Mouse (Mus musculus) left cerebral cortex, postnatal 25 days (tissue): ENCODE measurements at regions not wholly inside any gene's neighbourhood (a gene's known extent, or its start where the extent isn't known, plus 50 kb on each side); places are given as distances from the start of the nearest gene placed in this dataset.

ENCODE experiments used
- DNase-seq, 2 experiments: peaks; one replicate each; pipeline ENCODE4 v3.0.0; 2022; ENCODE audit warnings: low spot score in 2 of 2, mixed read lengths in 1 of 2
- intact Hi-C: fragments of 180-260 bp; cut with DNase I; formaldehyde crosslinking; loops from one replicate; pipeline ENCODE4 v1.15.1; 2025

DNA sequence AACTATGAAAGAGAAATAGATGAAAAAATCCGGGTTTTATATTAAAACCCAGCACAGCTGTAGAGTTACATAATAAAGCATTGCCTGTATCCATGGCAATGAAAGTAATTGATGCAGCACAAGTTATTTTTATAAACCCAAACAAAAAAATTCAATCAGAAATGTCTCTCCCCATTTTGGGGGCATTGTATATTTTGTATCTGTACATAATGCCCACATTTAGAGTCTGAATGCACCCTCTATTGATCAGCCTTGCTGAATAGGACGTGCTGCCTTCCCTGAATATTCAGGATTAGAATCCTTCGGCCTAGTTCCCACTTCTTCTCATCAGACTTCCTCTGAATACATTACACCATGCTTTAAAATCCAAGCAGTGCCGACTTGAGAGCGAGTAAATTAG is 106.0 kb upstream of the Tox3 start:
- intact Hi-C loops = loop anchor here (5.0 to 10.0 kb wide), 2 partner anchors 107 to 181 kb away; partner anchors contain the start of gene Tox3
- peak; percentile 40 to 69 for DNase-seq

DNA sequence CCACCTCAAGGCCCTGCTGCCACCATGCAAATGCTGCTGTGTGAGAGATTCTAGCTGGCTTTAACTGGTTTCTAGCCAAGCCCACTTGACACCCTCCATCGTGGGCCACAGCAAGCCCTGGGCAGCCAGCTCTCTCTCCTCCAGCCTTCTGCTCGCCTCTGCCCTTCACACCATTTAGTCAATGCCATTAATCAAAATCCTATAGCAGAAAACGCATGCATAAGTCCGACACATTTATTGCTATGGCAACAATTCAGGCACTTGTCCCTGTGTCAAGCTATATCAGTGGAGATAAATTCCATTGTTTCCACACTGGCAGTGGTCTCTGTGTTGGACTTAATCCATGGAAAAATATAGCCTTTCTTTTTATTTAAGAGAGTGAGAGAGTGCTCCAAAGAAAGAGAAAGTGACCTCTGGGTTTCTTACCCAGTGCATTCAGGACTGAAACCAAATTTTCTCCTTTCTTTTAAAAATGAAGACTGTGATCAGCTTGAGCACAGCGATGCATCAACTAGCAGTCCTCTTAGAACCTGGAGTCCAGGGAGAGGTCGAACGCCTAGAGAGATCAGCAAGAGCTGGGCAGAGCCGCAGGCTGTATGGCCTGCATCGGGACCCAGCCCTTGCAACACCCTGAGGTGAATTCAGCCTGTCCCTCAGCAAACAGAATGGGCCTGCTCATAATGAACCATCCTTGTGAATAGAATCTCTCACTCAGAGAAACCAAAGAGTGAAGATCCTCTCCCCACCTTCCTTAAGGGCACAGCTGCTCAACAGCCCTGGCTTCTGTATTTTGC is 93.1 kb upstream of the Tox3 start:
- no peak for DNase-seq
- intact Hi-C loops = no loop called here

DNA sequence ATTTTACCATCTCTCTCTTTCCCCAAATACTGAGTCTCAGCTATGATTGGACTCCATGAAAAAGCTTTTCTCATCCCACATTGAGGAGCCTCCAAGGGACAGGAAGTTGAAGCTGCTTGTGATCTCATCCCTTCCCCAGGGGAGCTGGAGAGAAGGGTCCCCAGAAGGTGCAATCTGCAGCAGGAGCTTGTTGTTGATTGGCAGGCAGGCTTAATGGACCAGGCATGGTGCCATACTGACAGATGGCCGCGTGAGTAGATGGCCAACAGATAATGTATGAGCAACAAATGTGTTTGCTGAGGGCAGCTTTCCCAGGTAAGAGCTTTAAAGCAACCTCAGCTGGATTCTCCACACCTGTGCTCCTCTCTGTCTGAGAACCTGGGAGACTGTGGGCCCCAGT is 65.9 kb upstream of the Tox3 start:
- DNase-seq = no peak
- intact Hi-C loops = no loop called here
